Comparison of ENCODE assay signal across 9 mouse cellular contexts in genomic region chr19:5935266-5935665, GRCm38 (mm10). TPM values are rescaled to one million over a fixed set of nuclear protein-coding genes. Genes with fewer than 3 reads are reported as not detected.
DNase-seq lines count a peak whose midpoint lies in the region; ATAC-seq and TF ChIP-seq lines count a peak whose summit lies in the region.
"Had no signal": no experiment of that assay in that cellular context is flagged by ENCODE, and none has a peak within 500 bp of the region (broad histone marks: within the 10 kb centered on the region; RNA-seq: fewer than 3 reads in every experiment).

No protein-coding gene starts in this region.

- H3K27ac ChIP-seq in liver, adult 2 months (replicated peaks; ENCODE audit: insufficient read depth, low read depth, low read length), result peak overlapping the region; percentile 37
- no peak overlapping the region for H3K27ac ChIP-seq in liver, embryonic 12.5 days
- H3K27ac ChIP-seq in stomach, embryonic 16.5 days (ENCODE audit: low read length), result peak overlapping the region; percentile 91

- H3K27me3 ChIP-seq in liver, adult 2 months (ENCODE audit: control insufficient read depth, insufficient read depth, low read length), result no peaks in the 10 kb centered on the region
- H3K27me3 ChIP-seq in liver, embryonic 12.5 days (replicated peaks), result peaks cover 19% of the 10 kb centered on the region
- no peaks in the 10 kb centered on the region for H3K27me3 ChIP-seq in stomach, embryonic 16.5 days (ENCODE audit: control insufficient read depth, insufficient read depth, low read length)

- H3K4me3 ChIP-seq in liver, adult 2 months (ENCODE audit: insufficient read depth, low read depth, low read length), result no peak overlapping the region
- H3K4me3 ChIP-seq in liver, embryonic 12.5 days, result no peak overlapping the region
- H3K4me3 ChIP-seq in stomach, embryonic 16.5 days (replicated peaks; ENCODE audit: low read length), result no peak overlapping the region

- TF ChIP-seq POLR2A in liver, adult 2 months (IDR thresholded peaks at IDR 0.05; ENCODE audit: extremely low read depth, insufficient read depth, low read length), result no peak

- H3K79me2 ChIP-seq in liver, adult 2 months (ENCODE audit: control insufficient read depth, insufficient read depth, low read length), result no peaks in the 10 kb centered on the region

- ATAC-seq in liver, embryonic 12.5 days, result no peak
- peak; percentile 90 for ATAC-seq in stomach, embryonic 16.5 days (ENCODE audit: insufficient read depth, low FRiP score)
- no peak for ATAC-seq in erythroblast, adult 5-6 weeks (replicated peaks; ENCODE audit: low FRiP score, poor library complexity, severe bottlenecking)
- ATAC-seq: hindbrain, embryonic 16.5 days had no signal

- no peak overlapping the region for H3K4me2 ChIP-seq in liver, embryonic 12.5 days
- H3K4me2 ChIP-seq in stomach, embryonic 16.5 days (ENCODE audit: low read depth, low read length), result peak overlapping the region; percentile 10; the same call in 1 of the 2 replicates

- peaks cover 4% of the 10 kb centered on the region; the same call in 1 of the 2 replicates for H3K4me1 ChIP-seq in liver, adult 2 months (ENCODE audit: control insufficient read depth, insufficient read depth, low read length)
- peaks cover 43% of the 10 kb centered on the region for H3K4me1 ChIP-seq in liver, embryonic 12.5 days
- peaks cover 46% of the 10 kb centered on the region for H3K4me1 ChIP-seq in stomach, embryonic 16.5 days (ENCODE audit: control insufficient read depth, insufficient read depth, low read length)

- DNase-seq in liver, adult 2 months (ENCODE audit: extremely low read depth, low read depth, low spot score), result no peak
- peak; percentile 66 for DNase-seq in gastrocnemius, postnatal 25 days
- peak; percentile 86 for DNase-seq in kidney, postnatal 10 days
- DNase-seq in right cerebral cortex, postnatal 14 days, result no peak
- DNase-seq in right cerebral cortex, adult 2 months (ENCODE audit: low spot score in 2 of 2), result no peak

- no peak for TF ChIP-seq CTCF in liver, adult 2 months (IDR thresholded peaks at IDR 0.05; ENCODE audit: low read depth, low read length)

- H3K36me3 ChIP-seq in liver, adult 2 months (ENCODE audit: control insufficient read depth, insufficient read depth, low read length), result no peaks in the 10 kb centered on the region
- peaks cover 17% of the 10 kb centered on the region for H3K36me3 ChIP-seq in liver, embryonic 12.5 days
- H3K36me3 ChIP-seq in stomach, embryonic 16.5 days (ENCODE audit: control insufficient read depth, insufficient read depth, low read length), result no peaks in the 10 kb centered on the region

- WGBS in liver, adult 2 months, result 50% methylated on average over 3 of the region's 3 CpGs
- WGBS in liver, embryonic 12.5 days (ENCODE audit: insufficient replicate concordance), result 40% methylated on average over 3 of the region's 3 CpGs
- WGBS in stomach, embryonic 16.5 days, result 14% methylated on average over 3 of the region's 3 CpGs

- no peaks in the 10 kb centered on the region for H3K9me3 ChIP-seq in liver, embryonic 12.5 days (replicated peaks)
- H3K9me3 ChIP-seq in stomach, embryonic 16.5 days (replicated peaks; ENCODE audit: control insufficient read depth, low read length), result no peaks in the 10 kb centered on the region

- no peak overlapping the region for H3K9ac ChIP-seq in liver, adult 2 months (ENCODE audit: low read depth, low read length)
- H3K9ac ChIP-seq in liver, embryonic 12.5 days, result no peak overlapping the region
- H3K9ac ChIP-seq in stomach, embryonic 16.5 days (ENCODE audit: low read length), result 0 out of 2 replicates have a peak overlapping the region, but pooled peaks have one; percentile 18

RNA-seq across cellular contexts. Expression of gene Cdc42ep2, which starts 10.7 kb away (rescaled TPM):
- total RNA-seq in liver, adult 2 months (2014; rRNA removed), result 1.7 and 2.1 TPM in 2 replicates
- 2.1 and 2.4 TPM in 2 replicates for polyA plus RNA-seq in liver, adult 2 months (2012; rRNA removed)
- polyA plus RNA-seq in liver, embryonic 12.5 days (2016; fragmentation: Nextera tagmentation; extraction: Ambion mirVana), result 3.4 and 3.6 TPM in 2 replicates
- total RNA-seq in gastrocnemius, postnatal 25 days (2021), result 10 to 100 TPM; 12.0 to 13.0 TPM
- polyA plus RNA-seq in stomach, embryonic 16.5 days (2015; fragmentation: Nextera tagmentation; extraction: Ambion mirVana), result 13.4 and 13.9 TPM in 2 replicates
- 0.38 and 0.42 TPM in 2 replicates for total RNA-seq in erythroblast, adult 5-6 weeks (2015; ENCODE audit: low replicate concordance)
- total RNA-seq in erythroblast, adult 5-6 weeks (2017; ENCODE audit: low replicate concordance), result 0.42 TPM in 1 of 2 replicates, not detected in the other

RNA-seq across cellular contexts. Expression of gene Dpf2, which starts 22.5 kb away (rescaled TPM):
- 10.3 and 10.7 TPM in 2 replicates for total RNA-seq in liver, adult 2 months (2014; rRNA removed)
- polyA plus RNA-seq in liver, adult 2 months (2012; rRNA removed), result 28.8 and 40.0 TPM in 2 replicates
- polyA plus RNA-seq in liver, embryonic 12.5 days (2016; fragmentation: Nextera tagmentation; extraction: Ambion mirVana), result 73.2 and 74.9 TPM in 2 replicates
- total RNA-seq in gastrocnemius, postnatal 25 days (2021), result 10 to 100 TPM; 80.6 to 83.5 TPM
- 117 and 127 TPM in 2 replicates for polyA plus RNA-seq in stomach, embryonic 16.5 days (2015; fragmentation: Nextera tagmentation; extraction: Ambion mirVana)
- 19.4 and 34.3 TPM in 2 replicates for total RNA-seq in erythroblast, adult 5-6 weeks (2015; ENCODE audit: low replicate concordance)
- total RNA-seq in erythroblast, adult 5-6 weeks (2017; ENCODE audit: low replicate concordance), result 58.8 and 71.4 TPM in 2 replicates

RNA-seq across cellular contexts. Expression of gene Pola2, which starts 28.7 kb away (rescaled TPM):
- total RNA-seq in liver, adult 2 months (2014; rRNA removed), result 6.7 and 8.3 TPM in 2 replicates
- polyA plus RNA-seq in liver, adult 2 months (2012; rRNA removed), result 10.5 and 14.3 TPM in 2 replicates
- polyA plus RNA-seq in liver, embryonic 12.5 days (2016; fragmentation: Nextera tagmentation; extraction: Ambion mirVana), result 79.7 and 83.2 TPM in 2 replicates
- 10 to 100 TPM in 1 of 2 experiments, 1 to 10 TPM in 1; 9.2 to 10.8 TPM for total RNA-seq in gastrocnemius, postnatal 25 days (2021)
- polyA plus RNA-seq in stomach, embryonic 16.5 days (2015; fragmentation: Nextera tagmentation; extraction: Ambion mirVana), result 49.6 and 50.4 TPM in 2 replicates
- 24.5 and 44.0 TPM in 2 replicates for total RNA-seq in erythroblast, adult 5-6 weeks (2015; ENCODE audit: low replicate concordance)
- total RNA-seq in erythroblast, adult 5-6 weeks (2017; ENCODE audit: low replicate concordance), result 30.8 and 38.7 TPM in 2 replicates

RNA-seq across cellular contexts. Expression of gene Tigd3, which starts 41.3 kb away (rescaled TPM):
- total RNA-seq in liver, adult 2 months (2014; rRNA removed), result 0.18 and 0.27 TPM in 2 replicates
- 0.16 and 0.24 TPM in 2 replicates for polyA plus RNA-seq in liver, adult 2 months (2012; rRNA removed)
- 3.2 and 3.5 TPM in 2 replicates for polyA plus RNA-seq in liver, embryonic 12.5 days (2016; fragmentation: Nextera tagmentation; extraction: Ambion mirVana)
- total RNA-seq in gastrocnemius, postnatal 25 days (2021), result under 1 TPM; 0.15 to 0.35 TPM
- 1.7 and 1.8 TPM in 2 replicates for polyA plus RNA-seq in stomach, embryonic 16.5 days (2015; fragmentation: Nextera tagmentation; extraction: Ambion mirVana)
- 0.38 and 1.0 TPM in 2 replicates for total RNA-seq in erythroblast, adult 5-6 weeks (2015; ENCODE audit: low replicate concordance)
- 3.1 and 6.1 TPM in 2 replicates for total RNA-seq in erythroblast, adult 5-6 weeks (2017; ENCODE audit: low replicate concordance)

RNA-seq across cellular contexts. Expression of gene Slc22a20, which starts 50.7 kb away (rescaled TPM):
- total RNA-seq in liver, adult 2 months (2014; rRNA removed), result not detected in 2 replicates
- not detected in 2 replicates for polyA plus RNA-seq in liver, adult 2 months (2012; rRNA removed)
- not detected in 2 replicates for polyA plus RNA-seq in liver, embryonic 12.5 days (2016; fragmentation: Nextera tagmentation; extraction: Ambion mirVana)
- not detected for total RNA-seq in gastrocnemius, postnatal 25 days (2021)
- polyA plus RNA-seq in stomach, embryonic 16.5 days (2015; fragmentation: Nextera tagmentation; extraction: Ambion mirVana), result not detected in 2 replicates
- total RNA-seq in erythroblast, adult 5-6 weeks (2015; ENCODE audit: low replicate concordance), result not detected in 2 replicates
- not detected in 2 replicates for total RNA-seq in erythroblast, adult 5-6 weeks (2017; ENCODE audit: low replicate concordance)
- polyA plus RNA-seq: hindbrain, embryonic 16.5 days had no signal

Comparison
In these comparisons a context has a peak if more than half of its experiments do, and no peak if none do; other contexts are left out.
1. DNase-seq: peak in gastrocnemius, postnatal 25 days (single experiment) and kidney, postnatal 10 days (single experiment); none in liver, adult 2 months (single experiment), right cerebral cortex, postnatal 14 days (single experiment) and right cerebral cortex, adult 2 months (0 of 2).